Mouse (Mus musculus) cerebellum, adult 9-10 months (tissue): ENCODE measurements around the gene Amz2.
A peak's percentile ranks its signal among the peaks of the same experiment; 100 is the strongest.

Experiments used
- DNase-seq: peaks from one replicate; pipeline ENCODE4 v3.0.0; 2022

The Amz2 gene

GRCm38 (mm10) chr11:109494890-109495770 is 69.4 kb downstream of the Amz2 start:
- DNase-seq = no peak

- no peak for DNase-seq
Observed at GRCm38 (mm10) chr11:109495771-109496474, 70.2 kb downstream of the Amz2 start.

GRCm38 (mm10) chr11:109496475-109496993 is 70.8 kb downstream of the Amz2 start:
- DNase-seq = no peak

GRCm38 (mm10) chr11:109496996-109497714 is 71.4 kb downstream of the Amz2 start:
- no peak for DNase-seq

- no peak for DNase-seq
Observed at GRCm38 (mm10) chr11:109497990-109498389, 72.2 kb downstream of the Amz2 start.

GRCm38 (mm10) chr11:109500206-109500605 is 74.5 kb downstream of the Amz2 start:
- peak; percentile 90 for DNase-seq
